23 mouse cellular contexts compared by ENCODE assay signal in the genomic region with DNA sequence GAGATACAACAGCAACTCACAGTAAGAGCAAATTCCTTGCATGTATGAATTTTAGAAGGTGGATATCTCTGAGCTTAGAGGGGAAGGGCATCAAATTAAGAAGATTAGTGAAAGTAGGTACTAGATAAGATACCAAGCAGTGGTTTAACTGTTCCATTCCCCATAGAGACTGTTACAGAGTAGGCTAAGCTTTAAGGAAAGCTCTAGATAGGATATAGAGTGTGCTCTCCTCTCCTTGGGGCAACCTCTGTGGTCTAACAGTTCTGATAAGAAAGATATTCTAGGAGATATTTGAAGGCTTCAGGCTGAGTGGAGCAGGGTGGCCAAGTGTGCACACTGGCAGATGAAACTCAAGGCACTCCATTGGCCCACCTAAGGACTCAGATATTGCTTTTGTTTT.
"Had no signal": no experiment of that assay in that cellular context is flagged by ENCODE, and none has a peak within 500 bp of the region (broad histone marks: within the 10 kb centered on the region; RNA-seq: fewer than 3 reads in every experiment).

No protein-coding gene starts in this region.

- H3K9me3 ChIP-seq: liver, embryonic 15.5 days; lung, embryonic 15.5 days; midbrain, embryonic 13.5 days; neural tube, embryonic 13.5 days; neural tube, embryonic 15.5 days; stomach, embryonic 15.5 days had no signal

- DNase-seq: liver, postnatal 0 days; lung, adult 2 months; lung, postnatal 14 days; lung, postnatal 36 days; retina, postnatal 1 day; right cerebral cortex, adult 18-20 months; right cerebral cortex, postnatal 25 days; right cerebral cortex, postnatal 4 days; spleen, adult 18-20 months; thymus, adult 2 months; thymus, postnatal 25 days had no signal

- H3K4me2 ChIP-seq: liver, embryonic 15.5 days; lung, embryonic 15.5 days; midbrain, embryonic 11.5 days; midbrain, embryonic 13.5 days; neural tube, embryonic 13.5 days; neural tube, embryonic 15.5 days; stomach, embryonic 15.5 days had no signal

- H3K27me3 ChIP-seq: liver, embryonic 15.5 days; lung, embryonic 15.5 days; midbrain, embryonic 13.5 days; neural tube, embryonic 13.5 days; neural tube, embryonic 15.5 days; stomach, embryonic 15.5 days had no signal

- ATAC-seq: lung, postnatal 0 days; midbrain, embryonic 13.5 days; midbrain, embryonic 16.5 days had no signal

- H3K4me3 ChIP-seq: liver, embryonic 15.5 days; lung, embryonic 15.5 days; midbrain, embryonic 13.5 days; myocyte; neural tube, embryonic 13.5 days; neural tube, embryonic 15.5 days; stomach, embryonic 15.5 days had no signal

- H3K36me3 ChIP-seq: liver, embryonic 15.5 days; lung, embryonic 15.5 days; midbrain, embryonic 13.5 days; neural tube, embryonic 13.5 days; neural tube, embryonic 15.5 days; stomach, embryonic 15.5 days had no signal

- H3K27ac ChIP-seq: liver, embryonic 15.5 days; lung, embryonic 15.5 days; macrophage; midbrain, embryonic 13.5 days; neural tube, embryonic 13.5 days; neural tube, embryonic 15.5 days; stomach, embryonic 15.5 days; stomach, postnatal 0 days had no signal

- H3K4me1 ChIP-seq: liver, embryonic 15.5 days; lung, embryonic 15.5 days; midbrain, embryonic 13.5 days; neural tube, embryonic 13.5 days; neural tube, embryonic 15.5 days; stomach, embryonic 15.5 days had no signal

- H3K9ac ChIP-seq: liver, embryonic 15.5 days; liver, postnatal 0 days; lung, embryonic 15.5 days; midbrain, embryonic 13.5 days; neural tube, embryonic 13.5 days; neural tube, embryonic 15.5 days; stomach, embryonic 15.5 days had no signal
